Mouse (Mus musculus) spleen, postnatal 10 days (tissue): ENCODE measurements around the gene Gm3376.
"Not testable (repeated sequence)": the region's sequence is repeated elsewhere in the genome, so short reads cannot be mapped to it uniquely, and the experiment has no call there.

ENCODE experiments used
- DNase-seq, 2 experiments: peaks; one replicate each; pipeline ENCODE4 v3.0.0; 2021 to 2022; ENCODE audit warnings: low spot score in 2 of 2

Gene Gm3376

DNA sequence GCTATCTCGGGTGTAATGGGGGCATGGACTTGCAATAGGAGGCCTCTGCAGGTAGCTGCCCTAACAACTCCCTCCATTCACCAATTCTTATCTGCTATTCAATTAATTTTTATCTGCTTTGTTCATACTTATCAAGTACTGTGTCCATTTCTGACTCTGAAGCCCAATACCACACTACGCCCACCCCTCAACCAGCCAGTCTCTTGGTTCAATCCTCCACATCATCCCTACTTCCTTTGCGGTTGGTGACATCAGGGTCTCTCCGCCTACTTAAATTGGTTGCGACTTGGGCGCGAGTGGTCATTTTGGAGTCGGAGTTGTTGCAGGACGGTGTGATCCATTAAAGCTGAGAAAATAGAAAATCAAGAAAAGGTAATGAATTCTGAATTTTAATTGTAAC lies at the start of gene Gm3376:
Gene Gm3376 (plus strand): TSS at position 301 of the 400 bp plus-strand sequence.
- not testable (repeated sequence) for DNase-seq
